Mouse (Mus musculus) G1E (cell line): ENCODE data around the gene Ccdc47.

Source experiments
- CTCF ChIP-seq: IDR thresholded peaks from 2 replicates; pipeline ENCODE4 v1.5.1; 2012; ENCODE audit warnings: low read depth, low read length, inconsistent platforms, mixed read lengths
- GATA1 ChIP-seq: IDR thresholded peaks from 2 replicates; pipeline ENCODE4 v1.6.1; 2012; ENCODE audit warnings: borderline replicate concordance, low read length, inconsistent platforms, mixed read lengths
- GATA2 ChIP-seq: IDR thresholded peaks from 2 replicates; pipeline ENCODE4 v1.6.1; 2012; ENCODE audit warnings: low read depth, low read length, inconsistent platforms, borderline replicate concordance
- POLR2AphosphoS5 ChIP-seq: IDR thresholded peaks from 2 replicates; pipeline ENCODE4 v1.6.1; 2012; ENCODE audit warnings: low read depth, low read length, inconsistent platforms; ENCODE audit not compliant: insufficient replicate concordance
- TAL1 ChIP-seq: conservative IDR thresholded peaks from 2 replicates; pipeline ENCODE4 v1.6.1; 2012; ENCODE audit warnings: low read depth, low read length, inconsistent platforms, mixed read lengths

GRCm38 (mm10) chr11:106264988-106265387, 48.8 kb upstream of the Ccdc47 start:
- TF ChIP-seq GATA2, result no peak
- no peak for TF ChIP-seq GATA1
- no peak for TF ChIP-seq CTCF
- TF ChIP-seq TAL1, result no peak
- TF ChIP-seq POLR2AphosphoS5, result no peak
